Mouse (Mus musculus): Measurements from ENCODE around the gene Olfr263.

- TF ChIP-seq CTCF (IDR thresholded peaks at IDR 0.05; ENCODE audit: extremely low read depth, insufficient read depth, insufficient read length, insufficient replicate concordance) (no peak), POLR2A (IDR thresholded peaks at IDR 0.05; ENCODE audit: low read depth, low read length) (no peak)
These were observed 47.3 kb downstream of the Olfr263 start for GRCm38 (mm10) chr13:21176733-21177132.
